Mouse (Mus musculus): ENCODE measurements around the gene Parp8.

- TF ChIP-seq CTCF (IDR thresholded peaks at IDR 0.05; ENCODE audit: low read depth, low read length) (no peak), POLR2A (IDR thresholded peaks at IDR 0.05; ENCODE audit: borderline replicate concordance, low read depth, low read length) (no peak)
These were observed 29.6 kb upstream of the Parp8 start for GRCm38 (mm10) chr13:117054811-117055496.
